21 mouse cellular contexts compared by ENCODE assay signal in the genomic region with DNA sequence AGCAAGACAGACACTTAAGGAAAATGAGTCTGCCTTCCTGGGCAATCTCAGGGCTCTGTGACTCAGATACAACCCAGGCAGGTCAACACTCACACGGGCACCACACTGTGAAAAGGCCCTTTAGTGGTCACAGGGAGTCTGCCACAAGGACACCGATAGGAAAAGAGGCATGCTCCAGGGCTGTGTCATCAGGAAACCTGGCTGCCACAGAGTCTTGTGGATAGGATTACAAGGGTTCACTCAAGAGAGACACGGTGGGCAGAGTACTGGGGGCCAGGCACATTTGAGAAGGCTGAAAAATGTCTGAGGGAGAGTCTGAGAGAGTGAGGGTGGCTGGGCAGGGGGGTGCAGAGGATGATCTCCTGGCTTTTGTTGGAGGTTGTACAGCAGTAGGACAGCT.
DNase-seq lines count a peak whose midpoint lies in the region; ATAC-seq lines count a peak whose summit lies in the region.
"Had no signal": no experiment of that assay in that cellular context is flagged by ENCODE, and none has a peak within 500 bp of the region (broad histone marks: within the 10 kb centered on the region; RNA-seq: fewer than 3 reads in every experiment).

No protein-coding gene starts in this region.

- 28% methylated on average over 3 of the region's 3 CpGs for WGBS in kidney, embryonic 15.5 days

- no peaks in the 10 kb centered on the region for H3K27me3 ChIP-seq in kidney, embryonic 15.5 days
- H3K27me3 ChIP-seq: embryonic facial prominence, embryonic 15.5 days; hindbrain, embryonic 12.5 days had no signal

- H3K27ac ChIP-seq in kidney, embryonic 15.5 days = no peak overlapping the region
- H3K27ac ChIP-seq: embryonic facial prominence, embryonic 15.5 days; forebrain, embryonic 10.5 days; hindbrain, embryonic 12.5 days; hindbrain, postnatal 0 days had no signal

- peak; percentile 81 for DNase-seq in heart, adult 11 months
- DNase-seq in heart, adult 8-10 months (ENCODE audit: low spot score) = no peak
- DNase-seq in kidney, postnatal 36 days = no peak
- peak; percentile 1 for DNase-seq in thymus, postnatal 4 days
- no peak for DNase-seq in thymus, postnatal 36 days
- no peak for DNase-seq in embryo, embryonic 10 days (ENCODE audit: low spot score)
- DNase-seq: adrenal gland, postnatal 10 days; cerebellum, adult 11-12 months; cerebellum, adult 9-10 months; embryo, embryonic 11 days; gastrocnemius, postnatal 36 days; heart, adult 18-20 months; heart, postnatal 36 days had no signal

- ATAC-seq in kidney, embryonic 15.5 days (replicated peaks; ENCODE audit: low FRiP score) = peak; percentile 49
- ATAC-seq: forebrain, embryonic 14.5 days; hindbrain, postnatal 0 days had no signal

- H3K4me3 ChIP-seq in kidney, embryonic 15.5 days (replicated peaks) = no peak overlapping the region
- H3K4me3 ChIP-seq: embryonic facial prominence, embryonic 15.5 days; erythroblast, embryonic 14.5 days; forebrain, embryonic 10.5 days; heart, embryonic 12.5 days; hindbrain, embryonic 12.5 days had no signal

- H3K36me3 ChIP-seq in kidney, embryonic 15.5 days = no peaks in the 10 kb centered on the region
- H3K36me3 ChIP-seq: embryonic facial prominence, embryonic 15.5 days; forebrain, embryonic 10.5 days; heart, embryonic 12.5 days; hindbrain, embryonic 12.5 days had no signal

- H3K4me1 ChIP-seq in kidney, embryonic 15.5 days = 0 out of 2 replicates have a peak, but pooled peaks cover 6% of the 10 kb centered on the region
- H3K4me1 ChIP-seq: heart, embryonic 12.5 days had no signal

- H3K9ac ChIP-seq in kidney, embryonic 15.5 days = no peak overlapping the region
- H3K9ac ChIP-seq: embryonic facial prominence, embryonic 15.5 days; heart, embryonic 12.5 days; hindbrain, embryonic 12.5 days had no signal

- H3K4me2 ChIP-seq in kidney, embryonic 15.5 days = no peak overlapping the region
- H3K4me2 ChIP-seq: embryonic facial prominence, embryonic 15.5 days; heart, embryonic 12.5 days; hindbrain, embryonic 12.5 days had no signal

- no peaks in the 10 kb centered on the region for H3K9me3 ChIP-seq in kidney, embryonic 15.5 days (replicated peaks)
- H3K9me3 ChIP-seq: embryonic facial prominence, embryonic 15.5 days; forebrain, embryonic 10.5 days; heart, embryonic 12.5 days; hindbrain, embryonic 12.5 days had no signal

Comparison
In these comparisons a context has a peak if more than half of its experiments do, and no peak if none do; other contexts are left out.
1. DNase-seq: peak in heart, adult 11 months (single experiment) and thymus, postnatal 4 days (single experiment); none in heart, adult 8-10 months (single experiment), kidney, postnatal 36 days (0 of 2), thymus, postnatal 36 days (0 of 2) and embryo, embryonic 10 days (single experiment).